Mouse (Mus musculus) neutrophil, adult 65 days (primary cell): Measurements from ENCODE around the gene Mpdu1. TPM values are rescaled to one million over a fixed set of nuclear protein-coding genes. Genes with fewer than 3 reads are reported as not detected.

ENCODE experiments used
- total RNA-seq: library from RNA; stranded (reverse); gene quantifications from 2 replicates; pipeline ENCODE4 v1.2.4, GENCODE M21; 2023

Gene Mpdu1
- total RNA-seq = 67.2 and 77.6 TPM in 2 replicates

DNA sequence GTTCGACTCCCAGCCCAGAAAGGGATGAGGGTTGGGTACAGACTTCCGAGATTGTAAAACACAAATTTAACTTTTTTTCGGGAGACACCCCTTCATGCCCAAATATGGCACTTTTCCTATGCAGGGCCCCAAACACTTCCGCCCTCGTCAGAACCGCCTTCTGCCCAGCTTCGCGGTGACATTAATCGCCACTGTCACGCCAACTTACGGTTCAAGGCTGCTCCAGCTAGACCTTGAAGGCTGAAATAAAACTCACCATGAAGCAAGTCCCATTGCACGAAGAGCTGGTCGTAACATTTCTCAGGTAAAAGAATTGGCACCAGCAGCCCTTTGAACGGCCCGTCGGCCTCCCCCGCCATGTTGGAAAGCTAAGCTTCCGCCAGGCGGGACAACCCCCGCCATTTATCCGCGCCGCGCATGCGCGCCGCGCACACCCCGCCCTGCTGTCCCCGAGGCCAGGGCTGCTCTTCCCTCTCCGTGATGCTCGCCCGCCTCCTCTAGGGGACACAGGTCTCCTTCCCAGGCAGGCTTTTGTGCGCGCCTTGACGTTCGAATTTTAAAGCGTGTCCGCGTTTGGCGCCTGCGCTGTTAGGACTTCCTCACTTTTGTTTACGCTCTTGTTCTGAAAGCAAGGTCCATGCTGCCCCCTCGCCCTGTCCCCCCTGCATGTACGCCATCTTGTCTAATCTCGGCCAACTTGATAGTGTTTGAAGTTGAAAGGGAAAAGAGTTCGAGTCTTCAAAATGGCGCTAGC is at the start of gene Mpdu1:
Mpdu1 (minus strand) TSS at position 430 of the 754 bp plus-strand sequence.

DNA sequence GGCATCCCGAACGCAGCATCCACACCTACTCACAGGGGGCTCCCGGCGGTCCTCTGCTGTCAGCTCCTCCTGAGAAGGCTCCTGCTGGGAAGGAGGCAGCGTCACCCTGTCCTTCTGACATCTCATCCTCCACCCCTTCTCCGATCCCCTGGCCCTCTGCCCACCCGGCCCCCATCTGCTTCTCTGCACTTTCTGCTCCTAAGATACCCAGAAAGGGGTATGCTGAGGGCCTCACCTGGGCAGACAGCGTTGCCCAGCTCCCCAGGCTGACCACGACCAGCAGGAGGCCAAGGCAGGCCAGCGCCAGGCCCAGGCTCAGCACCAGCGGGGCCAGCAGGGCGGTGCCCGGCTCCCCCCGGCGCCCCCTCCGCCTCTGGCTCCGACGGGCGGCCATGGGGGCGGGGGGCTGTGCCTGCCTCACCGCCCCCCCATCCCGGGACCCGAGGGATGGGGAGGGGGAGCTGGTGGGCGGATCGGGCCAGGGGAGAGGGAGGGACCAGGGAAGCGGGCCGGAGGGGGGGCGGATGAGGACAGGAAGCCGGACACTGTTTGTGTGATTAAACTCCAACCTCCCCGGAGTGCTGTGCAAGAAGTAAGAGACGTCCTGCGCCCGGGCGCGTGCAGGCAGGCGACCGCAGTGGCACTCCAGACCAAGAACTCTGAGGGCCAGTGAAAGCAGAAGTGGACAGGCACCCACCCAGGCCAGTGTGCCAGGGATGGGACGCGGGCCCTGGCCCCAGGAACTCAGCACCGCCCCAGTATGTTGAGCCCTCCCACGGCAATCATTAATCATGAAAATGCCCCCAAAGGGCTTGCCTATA is 33.1 kb upstream of the Mpdu1 start, which contains the start of the genes Tnfsf12 and Tnfsfm13:
Tnfsf12 (minus strand) TSS at position 489 of the 821 bp plus-strand sequence.
Tnfsfm13 (minus strand) TSS at position 738 of the 821 bp plus-strand sequence.

GRCm38 (mm10) chr11:69685526-69686148 is 23.2 kb upstream of the Mpdu1 start, which contains the start of gene Tnfsf13:
Tnfsf13 (minus strand) TSS chr11:69685784.

GRCm38 (mm10) chr11:69681314-69682208 is 19.1 kb upstream of the Mpdu1 start, which contains the start of gene Senp3:
Senp3 (minus strand) TSS chr11:69682084.

DNA sequence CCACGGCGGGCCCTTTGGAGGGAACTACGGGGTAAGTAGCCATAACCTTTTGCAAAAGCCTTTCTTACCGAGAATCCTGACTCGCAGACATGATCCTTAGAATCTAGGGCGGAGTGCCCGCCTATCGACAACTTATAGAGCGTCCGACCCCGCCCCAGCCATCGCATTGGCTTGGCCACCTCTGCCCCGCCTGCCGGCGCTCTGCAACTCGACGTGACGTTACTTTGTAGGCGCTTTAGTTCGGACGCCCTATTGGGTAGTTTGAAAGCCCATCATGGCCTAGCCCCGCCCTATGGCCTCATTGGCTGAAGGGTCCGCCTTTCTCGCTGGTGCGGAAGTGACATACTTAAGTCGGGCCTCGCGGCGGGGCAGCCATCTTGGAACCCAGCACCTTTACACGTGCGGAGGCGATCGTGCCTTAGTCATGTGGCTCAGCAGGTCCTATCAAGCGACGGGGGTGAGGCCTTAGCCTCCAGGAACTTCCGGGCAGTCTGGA is 9.8 kb upstream of the Mpdu1 start, which contains the start of gene Eif4a1:
Eif4a1 (minus strand) TSS at position 213 of the 496 bp plus-strand sequence.

GRCm38 (mm10) chr11:69665961-69666664 is 3.7 kb upstream of the Mpdu1 start, which contains the start of gene Cd68:
Cd68 (minus strand) TSS chr11:69666153.

GRCm38 (mm10) chr11:69655264-69656064 is 7.0 kb downstream of the Mpdu1 start, which contains the start of gene Sox15:
Sox15 (plus strand) TSS chr11:69655314.

GRCm38 (mm10) chr11:69632284-69633089 is 30.0 kb downstream of the Mpdu1 start, which contains the start of gene Fxr2:
Fxr2 (plus strand) TSS chr11:69632990.

DNA sequence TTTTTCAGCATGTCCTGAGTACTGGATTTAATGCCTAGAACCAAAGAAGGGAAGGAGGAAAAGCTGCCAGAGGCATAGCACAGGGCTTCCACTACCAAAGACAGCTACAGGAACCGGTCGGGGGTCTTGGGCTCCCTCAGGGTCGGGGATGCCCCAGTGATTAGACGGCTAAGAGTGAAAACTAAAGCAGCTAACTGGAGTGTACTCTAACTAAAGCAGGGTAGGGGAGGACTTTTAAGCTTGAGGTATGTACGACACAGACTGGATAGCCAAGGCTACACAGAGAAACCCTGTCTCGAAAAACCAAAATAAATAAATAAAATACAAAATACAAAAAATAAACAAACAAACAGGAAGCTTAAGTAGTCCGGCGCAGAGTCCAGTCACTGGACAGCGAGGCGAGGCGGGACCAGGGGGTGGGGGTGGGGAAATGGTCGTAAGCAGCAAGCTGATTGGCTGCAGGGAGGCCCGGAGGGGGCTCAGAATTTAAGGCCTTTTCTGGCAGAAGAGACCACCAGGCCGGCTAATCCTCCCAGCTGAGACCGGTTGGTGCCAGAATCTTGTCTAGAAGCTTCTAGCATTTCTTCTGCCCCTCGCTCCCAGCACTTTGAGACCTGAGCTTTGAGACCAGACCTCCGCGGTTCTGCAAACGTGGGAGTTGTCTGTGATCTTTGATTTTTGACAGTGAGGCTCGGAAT is 40.7 kb downstream of the Mpdu1 start, which contains the start of gene Sat2:
Sat2 (plus strand) TSS at position 454 of the 698 bp plus-strand sequence.

DNA sequence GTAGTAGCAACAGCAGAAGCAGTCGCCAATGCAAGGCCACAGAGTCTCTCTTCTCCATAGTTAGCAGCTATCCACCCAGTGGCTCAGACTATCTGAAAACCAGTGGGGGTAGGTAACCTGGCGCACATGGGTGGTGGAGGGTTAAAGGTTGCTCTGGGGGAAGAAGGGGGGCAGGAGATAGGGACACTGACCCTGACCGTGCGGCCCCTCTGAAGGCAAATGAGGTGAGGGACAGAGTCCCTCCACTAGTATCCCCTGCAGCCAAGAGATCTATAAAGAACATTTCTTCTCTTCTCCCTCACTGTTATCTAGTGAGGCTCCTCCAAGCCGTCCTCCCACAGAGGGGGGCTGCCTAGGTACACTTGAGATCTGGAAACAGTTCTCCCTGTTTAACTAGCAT is 44.6 kb downstream of the Mpdu1 start, which contains the start of gene Shbg:
Shbg (minus strand) TSS at position 101 of the 400 bp plus-strand sequence.

Other genes with a start within 250 kb of the Mpdu1 start
- 256 and 289 TPM in 2 replicates for gene Kdm6b, start 249.0 kb downstream of the Mpdu1 start, total RNA-seq
- 2.1 and 6.3 TPM in 2 replicates for gene Dnah2, start 113.5 kb downstream of the Mpdu1 start, total RNA-seq
- gene Efnb3, start 102.4 kb downstream of the Mpdu1 start, total RNA-seq = 0.23 and 0.28 TPM in 2 replicates
- 9.3 and 11.2 TPM in 2 replicates for gene Wrap53, start 82.4 kb downstream of the Mpdu1 start, total RNA-seq
- gene Trp53, start 82.3 kb downstream of the Mpdu1 start, total RNA-seq = 33.7 and 43.7 TPM in 2 replicates
- gene Atp1b2, start 56.7 kb downstream of the Mpdu1 start, total RNA-seq = not detected in 2 replicates
- not detected in 2 replicates for gene Shbg, start 44.7 kb downstream of the Mpdu1 start, total RNA-seq
- gene Sat2, start 40.6 kb downstream of the Mpdu1 start, total RNA-seq = not detected in 2 replicates
- gene Fxr2, start 29.7 kb downstream of the Mpdu1 start, total RNA-seq = 43.9 and 65.2 TPM in 2 replicates
- 0.95 TPM in 1 of 2 replicates, not detected in the other for gene Sox15, start 7.3 kb downstream of the Mpdu1 start, total RNA-seq
- gene Cd68, start 3.5 kb upstream of the Mpdu1 start, total RNA-seq = 79.5 and 104 TPM in 2 replicates
- gene Eif4a1, start 9.8 kb upstream of the Mpdu1 start, total RNA-seq = 525 and 565 TPM in 2 replicates
- 77.3 and 91.6 TPM in 2 replicates for gene Senp3, start 19.4 kb upstream of the Mpdu1 start, total RNA-seq
- gene Tnfsf13, start 23.1 kb upstream of the Mpdu1 start, total RNA-seq = 10.0 and 11.1 TPM in 2 replicates
- 7.3 and 8.2 TPM in 2 replicates for gene Tnfsf12, start 33.2 kb upstream of the Mpdu1 start, total RNA-seq
- 1.4 and 4.9 TPM in 2 replicates for gene Tnfsfm13, start 33.5 kb upstream of the Mpdu1 start, total RNA-seq
- gene Polr2a, start 96.0 kb upstream of the Mpdu1 start, total RNA-seq = 74.6 and 76.6 TPM in 2 replicates
- not detected in 2 replicates for gene Slc35g3, start 99.3 kb upstream of the Mpdu1 start, total RNA-seq
- gene Zbtb4, start 103.3 kb upstream of the Mpdu1 start, total RNA-seq = 0.70 and 1.2 TPM in 2 replicates
- gene Chrnb1, start 133.3 kb upstream of the Mpdu1 start, total RNA-seq = 0.54 and 1.0 TPM in 2 replicates
- gene Fgf11, start 139.2 kb upstream of the Mpdu1 start, total RNA-seq = not detected in 2 replicates
- gene Tmem102, start 143.0 kb upstream of the Mpdu1 start, total RNA-seq = not detected in 2 replicates
- gene Gm39566, start 152.7 kb upstream of the Mpdu1 start, total RNA-seq = not detected in 2 replicates
- not detected in 2 replicates for gene Spem2, start 155.8 kb upstream of the Mpdu1 start, total RNA-seq
- gene Spem1, start 159.5 kb upstream of the Mpdu1 start, total RNA-seq = not detected in 2 replicates
- gene Nlgn2, start 175.1 kb upstream of the Mpdu1 start, total RNA-seq = 0.88 and 1.8 TPM in 2 replicates
- gene Tmem256, start 175.9 kb upstream of the Mpdu1 start, total RNA-seq = 76.0 and 86.7 TPM in 2 replicates
- 26.2 and 36.2 TPM in 2 replicates for gene Plscr3, start 183.7 kb upstream of the Mpdu1 start, total RNA-seq
- not detected in 2 replicates for gene Tnk1, start 196.1 kb upstream of the Mpdu1 start, total RNA-seq
- 0.84 TPM in 1 of 2 replicates, not detected in the other for gene Tmem95, start 215.4 kb upstream of the Mpdu1 start, total RNA-seq
- 6.8 TPM in 2 replicates for gene Kctd11, start 218.8 kb upstream of the Mpdu1 start, total RNA-seq
- gene Acap1, start 232.9 kb upstream of the Mpdu1 start, total RNA-seq = 262 and 323 TPM in 2 replicates
- 1.2 and 2.6 TPM in 2 replicates for gene 2810408A11Rik, start 238.3 kb upstream of the Mpdu1 start, total RNA-seq
- gene Neurl4, start 238.4 kb upstream of the Mpdu1 start, total RNA-seq = 17.7 and 25.0 TPM in 2 replicates